Mouse (Mus musculus): Measurements from ENCODE around the gene Sarm1.

Gene Sarm1

DNA sequence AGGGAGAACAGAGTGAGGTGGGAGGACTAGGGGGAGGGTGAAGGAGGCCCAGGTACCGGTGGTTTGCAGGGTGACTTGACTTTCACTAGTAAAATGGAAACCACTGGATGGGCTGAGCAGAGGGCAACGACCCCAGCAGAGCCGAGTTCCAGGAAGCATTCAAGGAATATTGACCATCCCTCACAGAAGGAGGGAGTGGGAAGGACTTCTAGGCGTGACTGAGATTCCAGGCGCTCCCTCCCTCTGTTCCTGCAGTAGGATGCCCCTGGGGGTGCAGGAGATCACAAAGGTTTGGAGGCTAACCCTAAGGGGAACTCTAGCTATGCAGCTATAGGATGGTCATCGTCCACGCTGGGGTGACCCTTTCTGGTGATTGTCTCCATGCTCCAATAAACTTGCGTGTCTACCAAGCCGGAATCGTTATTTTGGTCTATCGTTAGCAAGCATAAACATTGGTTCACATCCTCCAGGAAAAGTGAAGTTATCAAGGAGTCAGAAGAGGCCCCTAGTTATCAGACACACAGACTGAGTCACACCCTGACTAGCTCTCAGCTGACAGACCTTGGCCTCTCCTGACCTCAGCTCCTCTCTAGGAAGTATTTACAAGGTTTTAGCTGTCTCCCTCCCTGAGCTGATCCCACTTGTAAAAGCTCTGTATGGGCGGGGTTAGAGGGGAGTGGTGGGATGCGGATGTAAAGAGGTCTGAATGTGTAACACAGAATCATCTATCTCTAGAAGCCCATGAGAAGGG lies 34.1 kb downstream of the Sarm1 start:
- no peak for DNase-seq (ENCODE audit: low spot score)

DNA sequence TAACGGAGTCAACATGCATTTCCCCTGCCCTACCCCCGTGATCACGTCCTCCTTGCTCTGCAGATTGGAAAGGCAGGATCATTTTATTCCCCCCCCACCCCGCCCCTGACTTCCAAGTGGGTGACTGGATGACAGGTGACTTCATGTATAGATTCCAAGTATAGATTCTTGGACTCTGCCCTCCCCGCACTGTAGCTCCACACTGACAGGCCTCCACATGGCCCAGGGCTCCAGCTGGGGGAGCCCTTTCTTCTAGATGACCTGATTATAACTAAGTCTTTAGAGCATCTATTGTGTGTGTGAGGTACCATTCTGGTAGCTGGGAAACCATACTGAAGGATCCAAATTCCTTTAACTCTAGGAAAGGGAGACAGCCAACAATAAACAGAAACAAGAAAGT lies 34.9 kb downstream of the Sarm1 start:
- no peak for DNase-seq (ENCODE audit: low spot score)

DNA sequence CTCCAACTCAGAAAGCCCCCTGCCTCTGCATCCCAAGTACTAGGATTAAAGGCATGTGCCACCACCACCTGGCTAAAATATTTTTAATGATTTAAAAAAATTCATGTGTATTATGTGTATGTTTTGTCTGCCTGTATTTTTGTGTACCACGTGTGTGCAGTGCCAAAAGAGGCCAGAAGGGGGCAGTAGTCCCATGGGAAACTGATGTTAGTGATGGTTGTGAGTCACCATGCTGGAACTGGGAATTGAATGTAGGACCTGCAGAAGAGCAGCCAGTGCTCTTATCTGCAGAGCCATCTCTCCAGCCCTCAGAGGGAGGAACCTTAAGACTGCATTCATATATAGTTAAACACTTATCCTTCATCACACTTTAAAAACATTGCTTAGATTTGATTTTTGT lies 35.7 kb downstream of the Sarm1 start:
- no peak for DNase-seq (ENCODE audit: low spot score)

DNA sequence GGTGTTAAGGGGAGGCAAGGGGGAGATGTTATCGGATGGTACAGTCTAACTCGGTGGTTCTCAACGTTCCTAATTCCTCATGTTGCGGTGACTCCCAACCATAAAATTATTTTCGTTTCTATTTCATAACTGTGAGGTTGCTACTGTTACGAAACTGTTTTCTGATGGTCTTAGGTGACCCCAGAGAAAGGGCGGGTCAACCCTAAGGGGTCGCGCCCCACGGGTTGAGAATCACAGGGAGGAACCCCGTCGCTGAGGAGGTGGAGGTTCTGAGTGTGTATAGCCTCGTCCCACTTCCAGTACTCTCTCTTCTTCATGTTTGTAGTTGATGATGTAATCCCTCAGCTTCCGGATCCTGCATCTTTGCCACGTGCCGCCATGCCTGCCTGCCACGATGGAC lies 38.8 kb downstream of the Sarm1 start:
- no peak for DNase-seq (ENCODE audit: low spot score)

DNA sequence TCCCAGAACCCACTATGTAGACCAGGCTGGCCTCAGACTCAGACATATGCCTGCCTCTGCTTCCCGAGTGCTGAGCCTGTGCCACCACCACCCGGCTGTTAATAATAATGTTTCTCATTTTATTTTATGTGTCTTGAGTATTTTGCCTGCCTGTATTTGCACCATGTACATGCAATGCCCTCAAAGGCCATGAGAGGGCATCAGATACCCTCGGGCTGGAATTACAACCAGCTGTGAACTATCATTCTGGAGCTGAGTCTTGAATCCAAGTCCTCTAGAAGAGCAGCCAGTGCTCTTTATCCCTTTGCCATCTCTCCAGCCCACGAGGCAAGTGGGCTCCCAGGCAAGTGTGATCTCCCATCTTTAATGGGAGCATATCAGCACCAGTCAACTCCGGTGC lies 42.2 kb downstream of the Sarm1 start:
- DNase-seq (ENCODE audit: low spot score), result peak; percentile 36

DNA sequence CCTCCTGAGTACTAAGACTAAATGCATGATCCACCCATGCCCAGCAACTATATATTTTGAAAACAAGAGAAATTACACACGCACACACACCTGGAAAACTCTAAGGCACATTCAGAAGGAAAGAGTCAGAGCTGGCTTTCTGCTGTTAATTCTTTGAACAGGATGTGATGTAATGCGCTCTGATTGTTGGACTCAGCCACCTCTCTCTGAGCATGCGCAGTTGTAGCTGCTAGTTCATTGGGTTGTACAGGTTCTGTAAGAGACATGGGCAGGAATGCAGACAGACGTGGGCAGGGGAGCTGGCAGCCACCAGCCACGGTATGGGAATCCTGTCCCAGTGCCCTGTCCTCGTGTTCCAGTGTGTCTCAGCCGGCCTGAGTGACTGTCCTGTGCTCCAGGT lies 43.3 kb downstream of the Sarm1 start:
- DNase-seq (ENCODE audit: low spot score), result no peak

DNA sequence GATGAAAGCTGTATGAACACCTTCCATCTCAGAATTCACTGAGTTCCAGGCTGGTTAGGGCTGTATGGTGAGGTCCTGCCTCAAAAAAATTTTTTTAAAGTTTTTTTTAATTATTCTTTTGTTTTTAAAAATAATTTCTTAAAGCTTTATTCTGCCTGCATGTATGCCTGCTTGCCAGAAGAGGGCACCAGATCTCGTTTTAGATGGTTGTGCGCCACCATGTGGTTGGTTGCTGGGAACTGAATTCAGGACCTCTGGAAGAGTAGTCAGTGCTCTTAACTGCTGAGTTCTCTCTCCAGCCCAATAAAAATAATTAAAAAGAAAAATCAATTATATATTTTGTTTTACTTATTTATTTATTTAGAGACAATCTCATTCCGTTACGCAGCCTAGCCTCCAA lies 43.9 kb downstream of the Sarm1 start:
- DNase-seq (ENCODE audit: low spot score), result peak; percentile 61

DNA sequence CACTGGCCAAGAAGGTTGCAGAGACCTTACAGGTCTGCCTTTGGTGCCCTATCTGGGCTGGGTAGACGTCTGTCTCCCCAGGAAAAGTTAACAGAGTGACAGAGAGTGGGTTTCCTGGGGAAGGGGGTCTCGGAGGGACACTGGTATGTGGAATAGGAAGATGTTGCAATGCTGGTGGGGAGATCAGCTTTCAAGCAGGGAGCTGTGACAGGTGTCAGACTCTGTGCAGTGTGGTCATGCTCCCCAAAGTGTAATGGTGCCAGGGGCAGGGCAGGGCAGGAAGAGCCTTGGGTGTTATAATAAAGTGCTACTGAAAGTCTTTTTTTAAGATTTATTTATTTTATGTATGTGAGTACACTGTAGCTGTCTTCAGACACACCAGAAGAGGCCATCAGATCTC lies 47.2 kb downstream of the Sarm1 start:
- DNase-seq (ENCODE audit: low spot score), result no peak

DNA sequence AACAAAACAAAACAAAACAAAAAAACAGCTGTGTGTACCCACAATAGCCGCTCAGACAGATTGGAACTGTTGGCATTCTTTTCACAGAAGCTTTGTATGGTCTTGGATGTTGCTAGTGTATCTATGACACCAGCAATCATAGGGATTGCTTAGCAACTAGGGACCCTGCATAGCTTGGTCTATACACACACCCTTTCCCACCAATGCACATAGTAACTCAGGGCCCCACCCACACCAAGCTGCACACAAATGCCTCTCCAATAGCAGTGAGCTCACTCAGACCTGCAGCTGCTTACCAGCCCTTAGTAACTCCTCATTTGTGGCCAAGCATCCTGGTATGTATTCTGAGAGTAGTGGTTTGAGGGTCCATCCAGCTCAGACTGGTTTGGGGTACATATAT lies 49.3 kb downstream of the Sarm1 start:
- no peak for DNase-seq (ENCODE audit: low spot score)

DNA sequence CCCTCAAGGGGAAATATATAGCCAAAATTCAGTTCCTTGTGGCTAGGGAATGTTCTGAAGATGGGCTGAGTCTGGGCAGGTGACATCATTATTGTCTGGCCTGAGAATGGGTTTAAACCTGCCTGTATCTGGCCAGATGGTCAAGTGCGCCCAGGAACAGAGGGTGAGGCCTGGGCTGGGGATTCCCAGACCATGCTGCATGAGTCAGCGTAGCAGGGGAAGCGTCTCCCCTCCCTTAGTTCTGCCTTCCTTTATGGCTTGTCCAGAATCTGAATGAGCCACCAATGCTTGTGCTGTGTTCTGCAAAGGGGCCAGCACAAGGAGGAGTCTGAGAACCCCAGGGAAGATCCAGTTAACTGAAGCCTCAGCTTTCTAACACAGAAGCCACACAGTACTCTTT lies 50.4 kb downstream of the Sarm1 start:
- no peak for DNase-seq (ENCODE audit: low spot score)

DNA sequence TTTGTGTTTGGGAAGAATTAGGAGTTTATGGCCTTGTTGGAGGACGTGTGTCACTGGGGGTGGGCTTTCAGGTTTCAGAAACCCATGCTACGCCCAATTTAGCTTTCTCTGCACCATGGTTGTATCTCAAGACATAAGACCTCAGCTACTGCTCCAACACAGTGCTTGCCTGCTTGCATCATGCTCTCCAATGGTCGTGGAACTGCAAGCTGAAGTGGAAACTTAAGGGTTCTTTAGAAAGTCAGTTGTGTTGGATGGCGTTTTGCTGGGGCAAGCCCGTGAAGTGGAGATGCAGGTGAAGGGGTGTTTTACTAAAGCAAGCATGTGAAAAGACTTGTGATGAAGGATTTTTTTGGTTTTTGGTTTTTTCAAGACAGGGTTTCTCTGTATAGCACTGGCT lies 54.4 kb downstream of the Sarm1 start:
- no peak for DNase-seq (ENCODE audit: low spot score)

DNA sequence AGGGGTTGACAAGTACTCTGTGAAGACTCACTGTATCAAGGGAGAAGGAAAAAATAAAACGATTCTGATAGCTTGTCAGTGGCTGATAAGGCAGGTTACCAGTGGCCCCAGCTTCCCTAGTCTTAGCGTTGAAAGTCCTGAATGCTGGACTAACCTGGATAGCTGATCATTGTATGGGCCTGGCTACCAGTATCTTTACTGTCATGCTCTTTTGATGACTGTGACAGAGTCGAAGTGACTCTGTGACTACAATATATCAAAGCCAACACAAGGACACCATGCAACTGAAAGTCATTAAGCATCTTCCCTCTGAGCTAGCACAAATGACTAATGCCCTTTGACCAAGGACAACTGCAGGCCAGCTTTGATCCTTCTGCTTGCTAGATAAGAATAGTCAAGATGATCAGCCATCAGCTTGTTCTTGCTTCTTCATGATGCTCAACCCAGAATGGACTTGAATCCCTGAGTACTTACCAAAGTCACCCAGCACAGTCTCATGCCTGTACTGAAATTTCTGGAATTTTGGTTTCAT lies 59.1 kb downstream of the Sarm1 start:
- DNase-seq (ENCODE audit: low spot score), result no peak

DNA sequence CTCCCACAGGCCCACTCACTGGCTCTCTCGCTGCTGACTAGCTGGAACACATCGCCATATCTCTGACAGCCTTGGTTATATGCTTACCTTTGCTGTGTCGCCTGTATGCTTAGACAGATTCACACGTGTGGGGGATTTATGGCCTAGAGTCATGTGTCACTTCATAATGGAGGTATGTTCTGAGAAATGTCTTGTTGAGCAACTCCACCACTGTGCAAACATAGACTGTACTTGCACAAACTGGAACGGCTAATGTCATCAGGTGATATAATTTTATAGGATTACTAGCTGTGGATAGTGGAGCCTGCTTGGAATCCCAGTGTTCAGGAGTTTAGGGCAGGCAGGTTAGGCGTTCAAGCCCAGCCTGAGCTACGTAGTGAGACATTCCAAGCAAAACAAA lies 60.4 kb downstream of the Sarm1 start:
- no peak for DNase-seq (ENCODE audit: low spot score)

DNA sequence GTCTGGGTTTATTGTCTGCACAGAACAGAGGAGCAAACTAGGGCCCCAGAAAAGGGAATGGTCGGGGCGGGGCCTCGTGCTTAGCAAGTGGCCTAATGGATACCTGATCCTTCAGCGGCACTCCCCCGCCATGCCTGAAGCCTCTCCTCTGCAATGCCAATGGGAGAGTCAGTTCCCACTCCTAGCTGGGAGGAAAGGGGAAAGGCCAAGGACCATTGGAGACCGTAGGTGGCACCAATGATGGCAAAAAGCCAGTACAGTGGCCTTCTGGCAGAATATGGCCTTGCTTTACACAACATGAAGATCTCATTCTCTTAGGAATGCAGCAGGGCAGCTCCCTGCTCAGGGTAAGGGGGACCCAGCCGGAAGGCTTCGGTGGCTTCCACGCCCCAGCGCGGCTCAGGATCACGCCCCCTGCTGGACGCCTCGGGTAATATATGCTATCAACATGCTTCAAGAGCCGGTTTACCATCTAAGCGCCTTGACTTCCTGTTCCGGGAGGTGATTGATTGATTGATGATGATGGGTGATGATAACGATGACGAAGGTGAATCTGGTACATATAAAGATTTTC lies 61.7 kb downstream of the Sarm1 start:
- DNase-seq (ENCODE audit: low spot score), result peak; percentile 65

DNA sequence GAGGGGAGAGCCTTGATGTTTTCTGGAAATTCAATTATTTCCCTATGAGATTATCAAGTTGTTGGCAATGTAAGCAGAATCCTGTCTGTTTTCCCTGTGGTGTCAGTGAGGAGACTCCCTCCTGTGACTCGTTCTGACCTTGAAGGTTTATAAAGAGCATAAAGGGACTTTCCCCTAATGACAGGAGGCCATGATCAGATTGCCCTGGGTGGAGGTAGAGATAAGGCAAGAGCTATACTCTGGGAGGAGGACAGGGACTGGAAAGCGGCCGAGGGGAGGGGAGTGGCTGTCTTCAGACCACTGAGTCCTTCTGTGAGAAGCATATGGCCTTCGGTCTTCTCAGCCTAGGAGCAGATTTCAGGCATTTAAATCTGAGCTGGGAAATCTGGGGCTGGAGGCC lies 63.5 kb downstream of the Sarm1 start:
- no peak for DNase-seq (ENCODE audit: low spot score)

DNA sequence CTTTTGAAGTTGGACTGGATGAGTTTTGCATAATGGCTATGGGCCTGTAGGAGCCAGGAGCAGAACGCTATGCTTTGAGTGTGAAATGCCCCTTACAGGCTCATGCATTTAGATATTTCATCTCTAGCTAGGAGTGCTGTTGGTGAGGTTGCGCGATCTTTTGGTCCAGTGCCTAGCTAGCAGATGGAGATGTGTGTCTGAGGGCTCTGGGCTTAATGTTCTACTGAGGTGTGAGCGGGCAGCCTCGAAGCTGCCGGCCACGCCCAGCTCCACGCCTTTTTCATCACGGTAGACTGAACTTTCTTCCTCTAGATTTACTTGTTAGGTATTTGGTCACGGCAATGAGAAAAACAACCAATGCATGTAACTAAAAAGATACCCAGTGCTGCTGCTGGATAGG lies 66.4 kb downstream of the Sarm1 start:
- DNase-seq (ENCODE audit: low spot score), result no peak

DNA sequence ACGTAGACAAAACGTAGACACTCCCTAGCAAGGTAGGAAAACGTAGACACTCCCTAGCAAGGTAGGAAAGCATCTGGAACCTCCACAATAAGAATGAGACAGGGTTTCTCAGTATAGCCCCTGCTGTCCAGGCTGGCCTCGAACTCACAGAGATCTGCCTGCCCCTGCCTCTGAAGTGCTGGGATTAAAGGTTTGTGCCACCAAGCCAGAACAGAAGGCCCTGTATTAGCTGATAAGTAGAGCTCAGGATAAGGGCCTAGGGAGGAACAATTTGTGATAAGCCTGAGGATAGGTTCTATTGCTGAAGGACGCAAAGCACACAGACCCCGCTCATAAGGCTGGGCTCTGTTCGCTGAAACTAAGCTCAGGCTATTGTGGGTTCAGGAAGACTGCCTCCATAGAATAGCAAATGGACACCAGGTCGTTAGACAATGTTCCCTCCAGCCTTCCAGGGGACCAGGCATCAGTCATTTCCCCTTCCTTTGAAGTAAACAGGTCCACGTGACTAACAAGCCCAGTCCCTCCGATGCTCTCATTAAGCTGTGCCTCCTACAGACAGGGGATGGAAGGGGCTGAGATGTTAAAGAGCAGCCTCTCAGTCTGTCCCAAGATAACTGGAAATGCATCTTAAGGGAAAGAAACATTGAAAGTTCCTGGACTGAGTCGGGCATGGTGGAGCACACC lies 67.2 kb downstream of the Sarm1 start:
- DNase-seq (ENCODE audit: low spot score), result no peak

DNA sequence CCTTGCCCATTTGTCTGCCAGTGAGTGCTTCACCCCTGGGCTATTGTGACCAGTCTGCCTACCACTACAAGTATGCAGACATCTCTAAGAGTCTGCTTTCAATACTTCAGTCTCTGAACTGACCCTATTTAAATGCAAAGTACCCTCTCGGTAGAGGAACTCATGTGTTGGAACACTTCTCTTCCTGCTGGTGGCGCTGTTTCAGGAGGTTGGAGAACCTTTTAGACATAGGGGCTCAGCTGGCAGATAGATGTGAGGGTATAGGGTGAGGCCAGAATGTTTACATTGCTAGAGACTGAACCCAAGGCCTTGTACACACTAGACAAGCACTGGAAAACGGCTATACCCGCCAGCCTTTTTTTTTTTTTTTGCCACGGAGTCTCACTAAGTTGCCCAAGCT lies 69.2 kb downstream of the Sarm1 start:
- DNase-seq (ENCODE audit: low spot score), result no peak

DNA sequence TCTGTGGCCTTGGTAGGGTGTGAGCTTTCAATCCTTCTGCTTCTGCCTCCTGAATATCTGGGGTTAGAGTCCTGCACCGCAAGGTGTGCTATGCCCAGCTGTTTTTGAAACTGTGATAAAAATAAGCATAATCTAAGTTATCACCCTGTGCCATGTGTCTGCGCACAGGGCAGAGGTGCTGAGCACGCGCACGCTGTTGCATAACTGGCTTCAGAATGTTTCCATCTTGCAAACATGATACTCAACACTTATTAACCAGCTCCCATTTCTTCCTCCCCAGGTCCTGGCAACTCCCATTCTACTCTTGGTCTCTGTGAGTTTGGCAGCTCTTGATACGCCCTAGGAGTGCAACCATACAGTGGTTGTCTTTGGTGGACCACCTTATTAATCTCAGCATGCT lies 69.9 kb downstream of the Sarm1 start:
- no peak for DNase-seq (ENCODE audit: low spot score)

DNA sequence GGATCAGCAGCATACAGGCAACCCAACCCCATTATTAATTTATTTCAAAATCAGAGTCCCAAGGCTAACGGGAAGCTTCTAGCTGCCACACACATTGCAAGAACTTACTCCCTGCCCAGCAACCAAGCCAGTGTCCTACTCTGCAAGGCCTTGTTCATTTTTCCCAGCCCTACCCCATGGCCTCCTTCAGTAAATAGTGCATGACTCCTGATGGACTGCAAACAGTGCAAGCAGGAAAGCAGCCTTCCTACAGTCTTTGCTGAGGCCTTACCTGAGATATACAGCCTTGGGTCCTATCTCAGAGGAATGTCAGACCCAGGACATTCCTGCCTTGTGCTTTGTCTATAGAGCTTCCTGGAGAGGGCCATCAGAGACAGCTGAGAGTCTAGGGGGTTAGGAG lies 72.0 kb downstream of the Sarm1 start:
- DNase-seq (ENCODE audit: low spot score), result no peak

DNA sequence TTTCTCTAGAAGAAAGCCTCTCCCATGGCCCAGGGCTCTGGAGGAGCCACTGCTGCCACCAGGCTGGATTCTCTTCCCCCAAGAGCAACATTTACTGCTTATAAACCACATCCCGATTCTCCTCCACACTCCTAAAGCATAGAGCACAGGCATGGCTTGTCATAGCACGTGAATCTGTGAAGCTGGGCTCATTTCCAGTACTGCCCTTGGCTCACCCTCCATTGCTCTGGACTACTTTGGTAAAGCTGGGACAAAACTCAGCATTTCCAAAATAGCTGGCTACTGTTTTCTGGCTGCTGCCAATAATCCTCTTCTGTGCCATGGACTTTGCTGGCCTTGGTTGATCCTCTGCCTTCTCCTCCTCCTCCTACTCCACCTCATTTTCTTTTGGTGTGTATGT lies 73.2 kb downstream of the Sarm1 start:
- DNase-seq (ENCODE audit: low spot score), result no peak
